In genomic region chr7:128937976-128938730, GRCm38 (mm10) we compare ENCODE assay signal across 13 mouse cellular contexts.
A peak's percentile ranks its signal among the peaks of the same experiment; 100 is the strongest.
DNase-seq lines count a peak whose midpoint lies in the region; ATAC-seq and TF ChIP-seq lines count a peak whose summit lies in the region.
"Had no signal": no experiment of that assay in that cellular context is flagged by ENCODE, and none has a peak within 500 bp of the region (broad histone marks: within the 10 kb centered on the region; RNA-seq: fewer than 3 reads in every experiment).

No protein-coding gene starts in this region.

- no peak for TF ChIP-seq CTCF in intestine, postnatal 0 days (IDR thresholded peaks at IDR 0.05; ENCODE audit: low read depth)

- no peak overlapping the region for H3K9ac ChIP-seq in intestine, embryonic 14.5 days (ENCODE audit: low read length)
- H3K9ac ChIP-seq in intestine, postnatal 0 days (ENCODE audit: low read depth, low read length) = no peak overlapping the region
- H3K9ac ChIP-seq: embryonic facial prominence, embryonic 12.5 days; midbrain, embryonic 12.5 days had no signal

- ATAC-seq in intestine, embryonic 14.5 days (replicated peaks; ENCODE audit: low FRiP score, low TSS enrichment, low read depth) = no peak
- no peak for ATAC-seq in intestine, postnatal 0 days
- ATAC-seq: inflammation-experienced regulatory T-cells, adult 6 months had no signal

- 36% methylated on average over 6 of the region's 6 CpGs for WGBS in intestine, embryonic 14.5 days
- 31% methylated on average over 6 of the region's 6 CpGs for WGBS in intestine, postnatal 0 days
- 42% methylated on average over 6 of the region's 6 CpGs for WGBS in embryonic facial prominence, embryonic 10.5 days

- DNase-seq in intestine, embryonic 14.5 days (ENCODE audit: low spot score) = peak; percentile 76
- DNase-seq in ovary, postnatal 36 days (ENCODE audit: low spot score) = peak; percentile 4
- no peak for DNase-seq in ovary, adult 18-20 months (ENCODE audit: low spot score)
- peak; percentile 59 for DNase-seq in embryonic facial prominence, embryonic 10.5 days (ENCODE audit: low spot score)
- DNase-seq in spleen, postnatal 14 days (ENCODE audit: low spot score in 2 of 2) = no peak
- DNase-seq in frontal cortex, postnatal 36 days (ENCODE audit: low spot score in 2 of 2) = no peak
- DNase-seq in frontal cortex, postnatal 10 days (ENCODE audit: low spot score in 2 of 2) = no peak
- DNase-seq: gastrocnemius, postnatal 25 days; thymus, postnatal 4 days had no signal

- H3K4me2 ChIP-seq in intestine, embryonic 14.5 days (ENCODE audit: low read length) = no peak overlapping the region
- no peak overlapping the region for H3K4me2 ChIP-seq in intestine, postnatal 0 days (replicated peaks; ENCODE audit: low read depth)
- H3K4me2 ChIP-seq: embryonic facial prominence, embryonic 12.5 days; midbrain, embryonic 12.5 days had no signal

- no peaks in the 10 kb centered on the region for H3K36me3 ChIP-seq in intestine, embryonic 14.5 days (ENCODE audit: control insufficient read depth, insufficient read depth, low read length)
- no peaks in the 10 kb centered on the region for H3K36me3 ChIP-seq in intestine, postnatal 0 days (ENCODE audit: control insufficient read depth, insufficient read depth)
- H3K36me3 ChIP-seq in embryonic facial prominence, embryonic 10.5 days (replicated peaks) = no peaks in the 10 kb centered on the region
- H3K36me3 ChIP-seq: embryonic facial prominence, embryonic 12.5 days; midbrain, embryonic 12.5 days had no signal

- no peaks in the 10 kb centered on the region for H3K27me3 ChIP-seq in intestine, embryonic 14.5 days (replicated peaks; ENCODE audit: control insufficient read depth, insufficient read depth, low read length)
- H3K27me3 ChIP-seq in intestine, postnatal 0 days (replicated peaks; ENCODE audit: control insufficient read depth, insufficient read depth, low read length) = no peaks in the 10 kb centered on the region
- H3K27me3 ChIP-seq in embryonic facial prominence, embryonic 10.5 days (replicated peaks; ENCODE audit: low read depth, poor library complexity, severe bottlenecking) = no peaks in the 10 kb centered on the region
- H3K27me3 ChIP-seq: embryonic facial prominence, embryonic 12.5 days; midbrain, embryonic 12.5 days had no signal

- no peaks in the 10 kb centered on the region for H3K9me3 ChIP-seq in intestine, embryonic 14.5 days (ENCODE audit: control insufficient read depth, low read length)
- H3K9me3 ChIP-seq in intestine, postnatal 0 days (ENCODE audit: control insufficient read depth) = no peaks in the 10 kb centered on the region
- H3K9me3 ChIP-seq in embryonic facial prominence, embryonic 10.5 days = no peaks in the 10 kb centered on the region
- H3K9me3 ChIP-seq: embryonic facial prominence, embryonic 12.5 days; midbrain, embryonic 12.5 days had no signal

- no peaks in the 10 kb centered on the region for H3K4me1 ChIP-seq in intestine, embryonic 14.5 days (replicated peaks; ENCODE audit: control insufficient read depth, insufficient read depth, low read length)
- H3K4me1 ChIP-seq in intestine, postnatal 0 days (replicated peaks; ENCODE audit: control insufficient read depth, insufficient read depth, low read length) = no peaks in the 10 kb centered on the region
- H3K4me1 ChIP-seq in embryonic facial prominence, embryonic 10.5 days = no peaks in the 10 kb centered on the region
- H3K4me1 ChIP-seq: embryonic facial prominence, embryonic 12.5 days; midbrain, embryonic 12.5 days had no signal

- no peak overlapping the region for H3K4me3 ChIP-seq in intestine, embryonic 14.5 days (ENCODE audit: low read depth, low read length)
- no peak overlapping the region for H3K4me3 ChIP-seq in intestine, postnatal 0 days (ENCODE audit: low read depth, low read length)
- H3K4me3 ChIP-seq in embryonic facial prominence, embryonic 10.5 days = no peak overlapping the region
- H3K4me3 ChIP-seq: embryonic facial prominence, embryonic 12.5 days; midbrain, embryonic 12.5 days had no signal

- no peak overlapping the region for H3K27ac ChIP-seq in intestine, embryonic 14.5 days (ENCODE audit: low read depth)
- no peak overlapping the region for H3K27ac ChIP-seq in intestine, postnatal 0 days (ENCODE audit: low read depth, low read length)
- no peak overlapping the region for H3K27ac ChIP-seq in embryonic facial prominence, embryonic 10.5 days (replicated peaks)
- H3K27ac ChIP-seq: embryonic facial prominence, embryonic 12.5 days; midbrain, embryonic 12.5 days had no signal

Comparison
In these comparisons a context has a peak if more than half of its experiments do, and no peak if none do; other contexts are left out.
1. DNase-seq: peak in intestine, embryonic 14.5 days (single experiment), ovary, postnatal 36 days (single experiment) and embryonic facial prominence, embryonic 10.5 days (single experiment); none in ovary, adult 18-20 months (single experiment), spleen, postnatal 14 days (0 of 2), frontal cortex, postnatal 36 days (0 of 2) and frontal cortex, postnatal 10 days (0 of 2).